Mouse (Mus musculus) spleen, adult 10 weeks (tissue): Measurements from ENCODE around the gene Klk4. TPM values are rescaled to one million over a fixed set of nuclear protein-coding genes. Genes with fewer than 3 reads are reported as not detected.

Experiments used
- polyA plus RNA-seq: library from polyadenylated mRNA; stranded (reverse); fragments of 350-450 nt; fragmentation: Illumina TruSeq; extraction: RNeasy Lipid Tissue Mini Kit (QIAGEN cat#74804); gene quantifications from one replicate; pipeline ENCODE4 v1.2.3, GENCODE M21; 2015; ENCODE audit warnings: low replicate concordance; ENCODE audit not compliant: insufficient read depth

The Klk4 gene
- not detected for polyA plus RNA-seq

DNA sequence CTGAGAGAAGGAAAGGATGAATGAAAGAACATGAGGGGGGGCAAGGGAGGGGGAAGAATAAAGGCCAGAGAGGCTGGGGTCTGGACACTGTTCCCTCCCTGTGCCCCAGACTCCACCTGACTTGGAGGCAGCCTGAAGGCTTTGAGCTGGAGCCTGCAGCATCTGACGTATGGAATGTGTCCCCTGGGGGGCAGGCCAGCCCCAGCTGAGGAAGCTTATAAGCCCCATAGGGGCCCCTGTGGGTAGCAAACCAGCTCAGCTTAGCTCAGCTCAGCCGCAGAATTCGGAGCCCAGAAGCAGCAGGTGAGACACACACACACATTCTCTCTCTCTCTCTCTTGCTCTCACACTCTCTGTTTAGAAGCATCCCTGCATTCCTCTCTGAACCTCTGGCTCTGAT, at the start of gene Klk4:
Gene Klk4 (plus strand): TSS at position 249 of the 400 bp plus-strand sequence.

DNA sequence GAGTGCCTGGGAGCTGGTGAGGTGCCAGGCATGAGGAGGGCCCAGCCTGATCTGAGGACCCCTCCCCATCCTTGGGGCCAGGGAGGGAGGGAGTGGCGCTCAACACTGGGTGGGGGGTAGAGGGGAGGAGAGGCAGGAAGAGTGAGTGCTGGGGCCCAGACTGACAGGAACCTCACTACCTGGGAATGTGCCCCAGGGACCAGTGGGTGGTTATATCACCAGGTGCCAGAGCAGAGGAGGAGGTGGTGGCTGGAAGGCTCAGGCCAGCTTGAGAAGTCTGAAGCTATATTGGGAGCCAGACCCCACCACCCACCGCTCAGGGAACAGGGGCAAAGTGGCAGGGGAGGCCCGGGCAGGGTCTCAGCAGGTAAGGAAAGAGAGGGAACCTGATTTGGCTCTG, 39.3 kb upstream of the Klk4 start, which contains the start of gene Klk5:
Gene Klk5 (plus strand): TSS at position 271 of the 400 bp plus-strand sequence.

GRCm38 (mm10) chr7:43933440-43933839, 52.5 kb downstream of the Klk4 start, which contains the start of gene Klk15:
Gene Klk15 (plus strand): TSS chr7:43933740.

Other genes starting within 250 kb of the Klk4 start
- gene Ceacam18, start 246.5 kb upstream of the Klk4 start, polyA plus RNA-seq = not detected
- 26.2 TPM for gene Siglece, start 221.0 kb upstream of the Klk4 start, polyA plus RNA-seq
- 5.7 TPM for gene Ctu1, start 209.1 kb upstream of the Klk4 start, polyA plus RNA-seq
- gene Klk14, start 190.7 kb upstream of the Klk4 start, polyA plus RNA-seq = not detected
- not detected for gene Klk13, start 168.6 kb upstream of the Klk4 start, polyA plus RNA-seq
- not detected for gene Klk12, start 112.3 kb upstream of the Klk4 start, polyA plus RNA-seq
- not detected for gene Klk11, start 106.6 kb upstream of the Klk4 start, polyA plus RNA-seq
- gene Klk10, start 100.1 kb upstream of the Klk4 start, polyA plus RNA-seq = not detected
- gene Klk9, start 89.3 kb upstream of the Klk4 start, polyA plus RNA-seq = not detected
- 18.2 TPM for gene Klk8, start 83.6 kb upstream of the Klk4 start, polyA plus RNA-seq
- not detected for gene Klk7, start 69.9 kb upstream of the Klk4 start, polyA plus RNA-seq
- gene Klk6, start 56.7 kb upstream of the Klk4 start, polyA plus RNA-seq = not detected
- not detected for gene Klk5, start 39.2 kb upstream of the Klk4 start, polyA plus RNA-seq
- not detected for gene Klk15, start 52.6 kb downstream of the Klk4 start, polyA plus RNA-seq
- not detected for gene Klk1b8, start 69.5 kb downstream of the Klk4 start, polyA plus RNA-seq
- not detected for gene Klk1b1, start 85.6 kb downstream of the Klk4 start, polyA plus RNA-seq
- gene Klk1b9, start 94.9 kb downstream of the Klk4 start, polyA plus RNA-seq = not detected
- not detected for gene Klk1b11, start 114.7 kb downstream of the Klk4 start, polyA plus RNA-seq
- not detected for gene Klk1b26, start 131.0 kb downstream of the Klk4 start, polyA plus RNA-seq
- 1.4 TPM for gene Klk1b27, start 171.1 kb downstream of the Klk4 start, polyA plus RNA-seq
- gene Klk1b21, start 221.2 kb downstream of the Klk4 start, polyA plus RNA-seq = not detected
- not detected for gene Klk1b22, start 231.5 kb downstream of the Klk4 start, polyA plus RNA-seq